Mouse (Mus musculus): Measurements from ENCODE around the gene Rnft2. TPM values are rescaled to one million over a fixed set of nuclear protein-coding genes. Genes with fewer than 3 reads are reported as not detected.

Gene Rnft2
- 10 to 100 TPM; 64.3 to 67.7 TPM for total RNA-seq (2021)
- long read RNA-seq, full-length matches to known transcripts = 40 of 118 reads
- long read RNA-seq, partial matches to known transcripts = 5 of 118 reads
- long read RNA-seq, other reads (novel, unspliced or antisense) = 73 of 118 reads

DNA sequence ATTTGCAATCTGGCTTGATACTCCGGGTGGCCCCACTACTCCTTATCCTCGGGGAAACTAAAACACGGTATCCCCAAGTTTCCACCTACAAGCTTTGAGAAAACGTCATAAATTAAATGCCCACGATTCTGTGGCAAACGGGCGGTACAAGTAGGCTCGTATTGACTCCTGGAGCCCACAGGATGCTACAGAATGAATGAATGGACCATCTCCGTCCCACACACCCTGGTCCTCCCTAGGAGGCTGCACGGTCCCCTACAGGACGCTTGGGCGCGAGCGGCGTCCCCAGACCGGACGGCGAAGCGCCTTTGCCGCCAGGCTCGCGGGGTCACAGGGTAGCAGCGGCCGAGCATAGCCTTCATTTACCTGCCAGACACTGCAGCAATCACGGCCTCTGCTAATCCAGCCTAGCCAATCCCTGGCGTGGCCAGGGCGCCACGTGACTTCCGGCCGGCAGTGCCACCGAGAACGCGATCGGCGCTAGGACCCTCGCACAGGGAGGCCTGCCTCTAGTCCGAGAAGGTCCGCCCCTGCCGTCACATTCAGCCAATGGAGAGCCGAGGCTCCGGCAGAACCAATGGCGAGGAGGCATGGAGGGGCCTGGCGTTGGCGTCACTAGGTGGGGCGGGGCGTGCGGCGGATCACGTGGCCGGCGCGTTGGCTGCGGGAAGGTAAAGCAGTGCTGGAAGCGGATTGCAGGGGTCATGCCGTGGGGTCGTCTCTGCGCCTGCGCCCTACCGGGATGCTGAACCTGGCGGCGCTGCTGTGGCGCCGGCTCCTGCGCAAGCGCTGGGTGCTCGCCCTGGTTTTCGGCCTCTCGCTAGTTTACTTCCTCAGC lies at the start of gene Rnft2, which contains the start of gene 2410131K14Rik:
Rnft2 (minus strand) TSS at position 511 of the 838 bp plus-strand sequence.
2410131K14Rik (plus strand) TSS at position 622 of the 838 bp plus-strand sequence.
- peak; percentile 100 for DNase-seq (ENCODE audit: low spot score in 2 of 2)

DNA sequence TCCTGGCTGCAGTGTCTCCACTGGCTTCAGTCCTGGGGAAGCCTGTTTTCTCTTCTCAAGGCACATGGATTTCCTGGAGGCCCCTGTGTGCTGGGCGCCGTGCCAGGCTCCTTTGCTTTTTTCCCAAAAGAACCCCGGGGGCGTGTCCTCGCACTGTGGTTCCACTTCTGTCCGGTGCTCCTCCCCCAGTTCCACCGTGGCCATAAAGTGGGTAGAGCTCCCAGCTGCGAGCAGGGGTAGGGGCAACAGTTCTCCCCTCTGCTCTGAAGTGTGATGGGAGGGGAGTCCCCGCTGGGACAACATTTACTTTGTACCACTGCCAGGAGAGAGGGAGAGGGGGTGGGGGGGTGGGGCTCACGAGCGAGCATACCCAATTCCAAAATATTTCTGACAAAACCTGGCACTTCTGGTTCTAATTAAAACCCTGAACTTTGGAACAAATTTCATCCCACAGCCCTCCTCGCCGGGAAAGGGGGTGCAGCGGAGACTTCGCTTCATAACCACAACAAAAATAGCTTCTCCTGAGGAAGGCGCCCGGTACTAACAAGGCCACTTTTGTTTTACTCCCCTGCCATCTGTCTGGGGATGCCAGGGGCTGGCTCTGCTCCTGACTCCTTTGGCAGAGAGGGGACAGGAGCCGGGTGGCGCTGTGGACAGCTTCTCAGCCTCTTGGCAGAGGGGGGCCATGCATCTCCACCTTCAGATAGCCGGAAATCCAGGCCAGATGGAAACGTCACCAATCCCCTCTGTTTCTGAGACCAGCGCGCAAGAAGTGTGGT lies 49.4 kb upstream of the Rnft2 start:
- peak; percentile 62 to 81 for DNase-seq (ENCODE audit: low spot score in 2 of 2)

DNA sequence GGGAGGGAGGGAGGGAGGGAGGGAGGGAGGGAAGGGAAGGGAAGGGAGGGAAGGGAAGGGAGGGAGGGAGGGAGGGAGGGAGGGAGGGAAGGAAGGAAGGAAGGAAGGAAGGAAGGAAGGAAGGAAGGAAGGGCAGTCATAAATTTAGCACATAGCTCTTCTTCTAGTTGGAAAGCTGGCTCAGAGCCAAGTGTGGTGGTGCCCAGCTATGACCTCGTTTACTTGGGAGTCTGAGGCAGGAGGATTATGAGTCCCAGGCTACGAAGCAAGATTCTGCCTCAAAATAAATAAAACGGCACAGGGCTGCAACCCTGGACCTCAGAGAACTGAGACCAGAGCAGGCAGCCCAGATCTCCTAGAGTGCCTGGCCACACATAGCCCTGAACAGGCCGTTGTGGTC lies 47.6 kb upstream of the Rnft2 start:
- DNase-seq (ENCODE audit: low spot score in 2 of 2) = no peak

DNA sequence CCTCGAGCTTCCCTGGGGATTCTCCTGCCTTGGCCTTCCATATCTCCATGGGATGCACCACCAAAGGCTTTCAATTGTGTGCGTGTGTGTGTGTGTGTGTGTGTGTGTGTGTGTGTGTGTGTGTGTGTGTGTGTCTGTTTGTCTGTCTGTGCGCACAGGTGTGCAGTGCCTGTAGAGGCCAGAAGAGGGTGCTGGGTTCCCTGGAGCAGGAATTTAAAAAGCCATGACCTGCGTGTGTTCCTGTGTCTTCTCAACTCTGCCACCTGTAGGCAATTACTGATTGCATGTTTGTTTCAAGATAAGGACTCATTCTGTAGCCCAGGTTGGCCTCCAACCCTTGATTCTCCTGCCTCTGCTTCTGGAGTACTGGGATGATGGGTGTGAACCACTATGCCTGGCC lies 46.5 kb upstream of the Rnft2 start:
- no peak for DNase-seq (ENCODE audit: low spot score in 2 of 2)

DNA sequence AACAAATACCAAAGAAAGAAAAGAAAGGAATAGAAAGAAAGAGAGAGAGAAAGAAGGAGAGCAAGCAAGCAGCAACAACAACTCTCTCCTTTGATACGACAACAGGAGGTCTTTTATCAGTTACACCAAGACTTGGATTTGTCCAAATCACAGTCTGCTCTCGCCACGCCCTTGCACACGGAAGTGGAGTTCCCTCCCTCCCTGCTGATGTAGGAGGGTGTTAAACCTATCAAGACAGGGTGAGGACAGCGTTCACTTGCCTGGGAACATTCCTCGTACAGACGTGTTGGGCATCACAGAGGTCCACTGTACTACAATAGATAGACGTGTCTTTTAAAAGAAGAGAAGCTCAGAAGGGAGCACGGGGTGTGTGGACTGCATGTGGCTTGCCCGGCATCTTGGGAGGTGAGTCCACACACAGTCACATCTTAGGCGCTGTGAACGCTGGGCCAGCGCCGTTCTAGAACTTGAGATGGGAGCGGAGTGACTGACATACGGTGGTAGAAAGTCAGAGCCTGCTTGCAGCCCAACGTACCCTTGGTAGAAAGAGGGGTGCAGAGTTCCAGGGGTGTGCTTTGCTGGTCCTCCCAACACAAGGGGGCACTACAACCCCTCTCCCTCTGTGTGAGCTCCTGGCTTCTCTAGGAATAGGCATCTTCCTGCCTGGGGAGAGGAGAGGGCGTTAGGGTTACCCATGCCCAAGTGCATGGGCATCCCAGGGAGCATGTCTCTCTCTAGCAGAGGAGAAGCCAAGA lies 33.0 kb upstream of the Rnft2 start:
- no peak for DNase-seq (ENCODE audit: low spot score in 2 of 2)

DNA sequence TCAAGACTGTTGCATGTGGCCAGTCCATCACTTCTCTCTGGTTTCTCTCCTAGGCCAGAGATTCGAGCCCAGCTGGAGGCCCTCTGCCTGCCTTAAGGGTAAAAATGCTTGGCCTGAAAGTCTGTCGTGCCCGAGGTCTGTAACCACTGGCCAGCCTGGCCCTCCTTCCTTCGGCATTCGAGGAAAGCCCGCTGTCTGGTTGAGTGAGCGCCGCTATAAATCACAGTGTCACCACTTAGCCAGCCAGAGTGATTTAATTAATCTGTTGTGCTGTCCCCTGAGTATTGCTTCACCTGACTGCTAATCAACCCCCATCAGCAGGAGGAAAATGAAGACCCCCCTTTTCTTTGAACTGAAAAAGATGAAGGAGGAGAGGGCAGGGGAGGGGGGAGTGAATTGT lies 31.8 kb upstream of the Rnft2 start:
- DNase-seq (ENCODE audit: low spot score in 2 of 2) = no peak

DNA sequence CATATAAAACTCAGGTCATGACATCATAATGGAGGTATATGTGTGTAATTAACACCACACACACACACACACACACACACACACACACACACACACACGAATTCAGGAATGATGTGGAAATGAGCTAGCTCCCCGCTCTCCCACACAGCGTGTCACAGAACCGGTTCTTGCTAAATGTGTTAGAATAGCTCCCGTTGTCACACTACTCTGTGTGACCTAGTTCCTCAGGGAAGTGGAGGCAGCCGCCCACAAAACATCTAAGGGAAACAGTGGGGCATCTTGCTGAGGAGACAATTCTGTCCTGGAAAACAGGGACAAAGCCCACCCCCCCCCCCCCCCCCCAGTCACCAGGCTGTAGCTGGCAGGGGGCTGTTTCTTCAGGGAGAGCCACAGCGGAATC lies 31.4 kb upstream of the Rnft2 start:
- no peak for DNase-seq (ENCODE audit: low spot score in 2 of 2)

DNA sequence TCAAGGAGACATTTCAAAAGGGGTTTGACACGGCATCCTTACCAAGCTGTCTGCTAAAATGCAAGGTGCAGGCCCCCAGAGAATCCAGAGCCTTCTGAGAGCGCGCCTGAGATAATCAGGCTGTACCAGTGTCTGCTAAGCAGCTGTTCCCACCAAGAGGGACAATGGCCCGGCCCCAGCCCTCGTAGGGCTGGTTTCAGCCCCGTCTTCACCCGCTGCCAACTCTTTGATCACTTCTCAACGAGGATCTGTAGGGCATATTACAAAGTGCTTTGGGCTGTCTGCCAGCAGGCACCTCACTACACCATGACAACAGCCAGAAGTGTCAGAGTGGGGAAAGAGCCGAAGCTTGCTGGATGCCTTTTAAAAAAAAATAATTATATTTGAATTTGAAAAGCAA lies 29.6 kb upstream of the Rnft2 start:
- DNase-seq (ENCODE audit: low spot score in 2 of 2) = no peak

DNA sequence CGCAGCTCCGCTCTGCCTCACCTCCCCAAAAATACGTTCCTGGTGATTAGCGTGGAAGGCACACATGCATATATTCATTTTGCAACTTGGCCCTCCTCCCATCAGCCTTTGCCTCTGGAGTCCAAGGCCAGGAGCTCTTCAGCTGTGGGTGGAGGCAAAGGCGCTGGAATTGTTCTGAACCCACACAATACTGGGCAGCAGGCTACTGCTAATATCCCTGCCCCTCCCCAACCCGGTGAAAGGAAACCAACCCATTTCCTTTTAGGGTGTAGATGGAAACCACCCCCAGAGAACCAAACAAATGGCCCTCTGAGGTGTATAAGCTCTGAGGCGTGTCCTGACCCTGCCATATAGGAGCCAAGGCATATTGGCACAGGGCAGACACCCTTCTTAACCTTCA lies 28.5 kb upstream of the Rnft2 start:
- no peak for DNase-seq (ENCODE audit: low spot score in 2 of 2)

DNA sequence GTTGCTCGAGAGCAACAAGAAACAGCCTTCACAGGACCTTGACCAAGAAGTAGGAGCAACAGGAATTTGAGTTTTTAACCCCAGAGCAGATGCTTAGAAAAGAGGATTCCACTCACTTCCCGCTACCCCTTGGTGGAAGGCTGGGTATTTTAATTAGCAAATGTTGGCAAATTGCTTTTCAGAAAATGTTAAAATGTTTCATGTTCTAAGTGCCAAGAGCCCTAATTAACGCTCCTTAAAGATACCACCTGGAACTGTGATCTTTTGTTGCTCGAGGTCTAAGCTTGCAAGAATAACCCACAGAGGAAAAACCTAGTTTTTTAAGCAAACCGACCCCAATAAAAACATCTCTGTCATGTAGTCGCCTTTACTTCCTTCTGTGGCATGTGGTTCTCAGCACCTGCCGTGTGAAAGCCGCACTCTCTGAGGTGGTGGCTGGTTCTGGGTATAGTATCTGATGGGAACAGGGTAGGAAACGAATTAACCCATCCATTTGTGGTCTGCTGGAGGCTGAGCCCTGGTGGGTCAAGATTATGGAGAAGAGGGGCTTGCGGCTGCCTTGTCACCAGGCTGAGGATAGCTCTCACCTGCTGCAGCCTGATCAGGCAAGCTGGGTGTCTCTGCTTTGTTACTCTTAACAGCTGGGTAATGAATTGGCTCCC lies 26.7 kb upstream of the Rnft2 start:
- DNase-seq (ENCODE audit: low spot score in 2 of 2) = no peak

DNA sequence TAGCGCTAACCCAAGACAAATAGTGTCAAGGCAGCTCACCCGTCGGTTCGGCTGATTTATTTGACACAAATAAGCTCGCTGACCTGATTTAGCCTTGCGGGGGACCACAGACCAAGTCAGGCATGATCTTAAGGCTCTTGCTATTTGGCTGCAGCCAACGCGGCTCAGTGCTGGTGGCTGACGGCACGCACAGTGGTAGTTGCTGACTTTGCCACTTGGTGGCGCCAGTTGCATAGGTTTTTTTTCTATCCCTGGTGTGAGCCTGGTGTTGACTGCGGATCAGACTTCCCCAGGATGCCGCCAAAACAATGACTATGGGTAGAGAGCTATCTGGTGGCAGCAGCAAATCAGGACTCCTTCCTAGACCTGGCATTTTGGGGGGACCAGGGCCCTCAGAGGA lies 24.1 kb upstream of the Rnft2 start:
- DNase-seq (ENCODE audit: low spot score in 2 of 2) = peak; percentile 81 to 96

DNA sequence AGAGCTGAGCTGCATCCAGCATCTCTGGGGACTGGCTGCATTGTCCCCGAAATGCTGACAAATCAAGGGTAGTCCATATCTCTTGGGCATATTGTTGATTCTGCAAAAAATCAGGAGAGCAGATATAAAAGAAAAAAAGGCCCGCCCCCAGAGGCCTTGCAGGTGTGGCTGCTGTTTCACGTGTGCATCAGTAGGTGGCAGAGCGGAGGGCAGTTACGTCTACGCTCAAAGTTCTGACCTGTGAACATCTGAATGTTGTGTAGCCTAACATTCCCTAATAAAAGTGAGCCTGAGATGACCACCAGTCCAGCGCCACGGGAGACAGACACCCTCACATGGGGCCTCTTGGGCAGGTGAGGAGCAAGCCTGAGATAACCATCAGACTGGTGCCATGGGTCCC lies 21.4 kb upstream of the Rnft2 start:
- no peak for DNase-seq (ENCODE audit: low spot score in 2 of 2)

DNA sequence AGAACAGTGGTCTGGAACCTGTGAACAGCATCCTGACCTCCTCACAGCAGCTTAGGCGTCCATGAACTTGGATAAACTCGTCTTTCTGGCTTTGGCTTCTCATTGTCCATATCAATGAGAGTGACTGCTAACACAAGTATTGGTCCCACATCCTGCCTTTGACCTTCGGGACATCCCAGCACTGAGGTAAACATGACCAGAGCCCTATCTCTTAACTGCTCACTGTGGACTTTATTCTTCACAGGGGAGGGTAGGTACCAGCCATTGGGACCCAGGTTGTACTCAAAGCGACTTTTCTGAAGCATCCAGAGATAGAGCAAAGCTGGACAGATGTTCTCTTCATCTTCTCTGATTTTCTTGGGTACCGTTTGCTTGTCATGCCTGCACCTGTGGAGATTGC lies 20.4 kb upstream of the Rnft2 start:
- no peak for DNase-seq (ENCODE audit: low spot score in 2 of 2)

DNA sequence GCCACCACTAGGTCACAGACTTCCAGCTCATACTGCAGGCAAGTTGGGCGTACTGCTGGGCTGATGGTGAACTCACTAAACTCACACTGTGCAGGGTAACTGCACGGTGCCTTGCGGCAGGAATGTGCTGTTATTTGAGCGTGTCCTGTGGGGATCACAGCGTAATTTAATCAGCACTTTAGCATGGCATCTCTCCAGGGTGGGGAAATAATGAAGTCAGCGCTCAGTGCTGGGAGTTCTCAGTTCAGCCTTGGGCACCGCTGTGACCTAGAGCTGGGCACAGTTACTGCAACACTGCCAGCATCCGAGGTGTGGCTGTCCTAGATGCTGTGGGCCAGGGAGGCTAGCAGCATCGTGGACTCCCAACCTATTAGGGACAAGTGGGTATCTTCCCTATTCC lies 19.4 kb upstream of the Rnft2 start:
- DNase-seq (ENCODE audit: low spot score in 2 of 2) = no peak

DNA sequence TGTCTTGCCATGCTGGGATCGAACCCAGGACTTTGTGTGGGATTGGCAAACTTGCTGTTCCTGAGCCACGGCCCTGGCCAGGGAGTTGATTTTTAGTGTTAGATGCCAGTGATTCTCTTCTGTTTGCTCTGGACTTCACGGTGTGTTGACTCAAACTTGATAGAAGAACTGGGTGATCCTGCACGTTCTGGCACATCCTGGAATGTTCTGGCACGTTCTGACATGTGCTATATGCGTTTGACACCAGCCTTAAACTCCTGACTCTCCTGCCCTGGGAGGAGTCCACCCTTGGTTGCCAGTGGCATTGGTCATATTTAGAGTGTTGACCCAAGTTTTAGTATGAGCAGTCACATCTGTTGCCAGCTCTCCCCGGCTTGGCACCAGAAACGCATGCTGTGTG lies 17.5 kb upstream of the Rnft2 start:
- no peak for DNase-seq (ENCODE audit: low spot score in 2 of 2)

DNA sequence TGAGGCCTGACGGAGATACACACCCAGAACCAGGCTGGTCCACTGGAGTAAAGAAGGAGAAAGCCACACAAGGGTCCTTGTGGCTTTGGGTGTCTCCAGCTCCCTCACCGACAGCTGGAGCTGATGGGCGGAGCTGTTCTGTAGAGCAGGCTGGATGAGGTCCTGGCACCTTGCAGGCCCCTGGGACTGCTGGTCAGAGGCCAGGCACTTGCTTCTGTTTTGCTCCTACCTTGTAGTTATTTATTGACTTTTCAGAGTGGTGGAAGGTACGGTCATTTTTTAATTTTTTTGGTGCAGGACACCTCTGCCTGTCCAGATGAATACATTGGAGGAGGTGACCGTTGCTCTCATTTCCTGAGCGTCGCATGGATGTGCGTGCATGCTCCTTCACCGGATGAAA lies 16.3 kb upstream of the Rnft2 start:
- no peak for DNase-seq (ENCODE audit: low spot score in 2 of 2)

DNA sequence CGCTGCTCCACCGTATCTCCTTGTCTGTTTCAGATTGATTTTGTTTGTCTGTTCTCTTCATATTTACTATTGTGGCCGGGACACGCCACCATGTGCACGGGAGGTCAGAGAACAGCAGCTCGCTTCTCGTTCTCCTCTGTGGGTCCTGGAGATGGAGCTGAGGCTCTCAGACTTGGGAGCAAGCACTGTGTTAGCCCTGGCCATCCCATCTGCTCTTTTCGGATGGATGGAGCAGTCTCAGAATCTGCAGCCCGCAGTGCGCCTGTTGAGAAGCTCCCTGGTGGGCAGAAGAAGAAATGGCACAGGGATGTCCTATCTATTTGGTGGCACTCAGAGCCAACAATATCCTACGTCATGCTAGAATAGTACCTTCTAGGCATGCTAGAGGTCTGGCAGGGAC lies 15.7 kb upstream of the Rnft2 start:
- DNase-seq (ENCODE audit: low spot score in 2 of 2) = no peak

DNA sequence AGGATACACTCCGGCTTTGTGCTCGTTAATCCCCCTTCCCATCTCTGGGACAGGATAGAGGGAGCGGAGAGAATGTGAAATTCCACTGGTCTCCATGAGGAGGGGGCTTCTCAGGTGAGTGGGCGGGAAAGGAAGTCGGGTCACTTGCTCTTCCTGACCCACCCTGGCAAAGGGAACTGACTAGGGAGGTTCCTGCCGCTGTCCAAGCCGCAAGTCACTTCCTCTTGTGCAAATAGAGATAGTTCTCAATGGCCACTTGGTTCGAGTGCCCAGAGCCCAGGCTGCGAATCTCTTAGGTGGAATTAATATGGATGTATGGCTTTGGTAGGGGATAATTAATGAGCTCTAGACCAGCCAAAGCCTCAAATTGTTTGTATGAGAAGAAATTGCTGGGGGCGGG lies 15.1 kb upstream of the Rnft2 start:
- DNase-seq (ENCODE audit: low spot score in 2 of 2) = no peak

DNA sequence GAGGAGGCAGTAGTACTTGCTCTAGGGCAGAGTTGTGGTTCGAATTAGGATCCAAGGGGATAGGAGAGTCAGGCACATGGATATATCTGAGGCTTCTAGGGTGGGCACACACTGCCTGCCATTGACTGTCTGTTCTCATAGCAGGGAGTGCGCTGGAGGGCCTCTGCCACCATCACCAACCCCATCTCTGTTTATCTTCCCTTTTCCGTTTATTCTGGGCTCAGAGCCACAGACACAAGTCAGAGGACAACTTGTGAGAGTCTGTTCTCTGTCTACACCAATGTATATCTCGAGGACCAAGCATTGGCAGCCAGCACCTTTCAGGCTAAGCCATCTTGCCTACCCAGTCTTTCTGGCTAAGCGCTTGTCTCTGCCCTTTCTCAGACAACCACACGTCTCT lies 14.7 kb upstream of the Rnft2 start:
- no peak for DNase-seq (ENCODE audit: low spot score in 2 of 2)

DNA sequence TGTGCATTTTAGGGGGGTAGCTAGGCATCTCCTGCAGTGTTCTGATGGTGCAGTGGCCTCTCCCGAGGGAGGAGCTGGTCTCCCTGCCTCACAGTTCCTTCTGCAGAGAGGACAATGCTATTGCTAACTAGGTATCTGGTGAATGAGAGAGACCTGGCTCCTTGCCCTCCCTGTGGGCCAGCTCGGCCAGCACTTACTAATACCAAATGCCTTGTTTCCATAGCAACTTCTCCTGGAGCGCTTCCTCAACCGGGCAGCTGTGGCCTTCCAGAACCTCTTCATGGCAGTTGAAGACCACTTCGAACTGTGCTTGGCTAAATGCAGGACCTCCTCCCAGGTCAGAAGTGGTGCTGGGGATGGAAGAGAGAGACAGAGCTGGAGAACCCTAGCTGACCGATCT lies 14.2 kb upstream of the Rnft2 start:
- DNase-seq (ENCODE audit: low spot score in 2 of 2) = no peak

DNA sequence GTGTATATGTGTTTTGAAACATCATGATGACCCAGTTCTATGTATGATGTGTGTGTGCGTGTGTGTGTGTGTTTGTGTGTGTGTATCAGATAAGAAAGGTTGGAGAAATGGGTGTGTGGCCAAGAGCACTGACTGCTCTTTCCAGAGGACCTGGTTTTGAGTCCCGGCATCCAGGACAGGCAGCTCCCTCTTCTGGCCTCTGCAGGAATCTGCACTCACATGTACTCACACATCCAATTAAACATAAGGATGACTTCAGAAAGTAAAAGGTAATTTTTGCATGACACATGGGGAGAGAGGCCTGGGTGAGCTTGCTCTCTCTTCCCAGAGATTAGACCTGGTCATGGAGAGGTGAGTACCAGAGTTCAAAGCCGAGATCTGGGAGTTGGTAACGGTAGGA lies 12.1 kb upstream of the Rnft2 start:
- no peak for DNase-seq (ENCODE audit: low spot score in 2 of 2)
